Mouse (Mus musculus) liver (tissue): ENCODE measurements around the gene Olfr518.

ENCODE experiments used
- DNase-seq: peaks from one replicate; pipeline ENCODE4 v3.0.0-alpha.2; 2020; ENCODE audit warnings: mixed read lengths

Olfr518 gene

DNA sequence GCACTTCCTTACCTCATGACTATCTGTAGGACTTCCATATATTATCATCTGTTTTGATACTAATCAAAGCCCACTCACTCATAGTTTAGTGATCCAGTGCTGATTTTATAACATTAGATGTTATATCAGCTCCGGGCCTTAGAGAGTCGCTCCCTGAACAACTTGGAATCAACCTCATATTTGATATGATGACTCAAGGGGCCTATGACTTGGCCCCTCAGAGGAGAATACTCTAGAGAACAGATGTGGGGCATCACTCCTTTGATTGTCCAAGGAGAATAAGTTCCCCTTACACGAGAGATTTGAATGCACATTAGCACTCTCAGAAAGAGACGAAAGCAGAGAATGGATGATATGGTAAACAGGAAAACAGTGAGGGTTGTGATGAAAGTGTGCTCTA is at the start of gene Olfr518:
Gene Olfr518, minus strand, starts transcription at position 101 of the 400 bp plus-strand sequence.
- DNase-seq = no peak

DNA sequence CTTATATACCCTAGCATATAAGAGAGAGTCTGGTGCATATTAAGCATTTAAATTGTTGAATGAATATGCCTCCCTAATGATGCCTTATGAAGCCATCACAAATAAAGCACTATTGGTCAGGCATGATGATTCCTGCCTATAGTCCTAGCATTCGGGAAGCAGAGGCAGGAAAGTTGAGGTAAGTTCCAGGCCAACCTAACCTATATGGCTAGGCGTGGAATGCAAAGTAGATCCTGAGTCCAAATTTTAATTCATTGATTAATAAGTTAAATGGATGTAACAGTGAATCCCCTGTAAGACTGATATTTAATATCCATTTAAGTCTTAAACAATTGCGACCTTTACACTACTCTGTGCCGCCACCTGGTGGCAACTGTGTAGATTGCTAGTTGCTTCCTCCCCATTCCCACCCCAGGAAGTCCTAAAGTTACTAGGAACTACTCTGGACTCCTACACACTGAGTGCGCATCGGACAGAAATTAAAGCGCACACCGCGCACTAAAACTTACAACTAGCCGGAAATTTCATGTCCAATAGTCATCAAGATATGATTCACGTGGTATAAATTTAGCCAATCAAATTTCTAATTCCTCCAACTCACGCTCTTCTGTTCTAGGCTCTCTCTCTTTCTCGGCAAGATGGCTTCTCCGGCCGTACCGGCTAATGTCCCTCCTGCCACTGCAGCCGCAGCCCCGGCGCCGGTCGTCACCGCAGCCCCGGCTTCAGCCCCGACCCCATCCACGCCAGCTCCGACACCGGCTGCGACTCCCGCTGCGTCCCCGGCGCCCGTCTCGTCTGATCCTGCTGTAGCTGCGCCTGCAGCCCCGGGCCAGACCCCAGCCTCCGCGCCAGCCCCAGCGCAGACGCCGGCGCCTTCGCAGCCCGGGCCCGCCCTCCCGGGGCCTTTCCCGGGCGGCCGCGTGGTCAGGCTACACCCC is 49.3 kb upstream of the Olfr518 start, which contains the start of gene Eif3f:
Gene Eif3f, plus strand, starts transcription at position 624 of the 938 bp plus-strand sequence.
- DNase-seq = peak; percentile 91

DNA sequence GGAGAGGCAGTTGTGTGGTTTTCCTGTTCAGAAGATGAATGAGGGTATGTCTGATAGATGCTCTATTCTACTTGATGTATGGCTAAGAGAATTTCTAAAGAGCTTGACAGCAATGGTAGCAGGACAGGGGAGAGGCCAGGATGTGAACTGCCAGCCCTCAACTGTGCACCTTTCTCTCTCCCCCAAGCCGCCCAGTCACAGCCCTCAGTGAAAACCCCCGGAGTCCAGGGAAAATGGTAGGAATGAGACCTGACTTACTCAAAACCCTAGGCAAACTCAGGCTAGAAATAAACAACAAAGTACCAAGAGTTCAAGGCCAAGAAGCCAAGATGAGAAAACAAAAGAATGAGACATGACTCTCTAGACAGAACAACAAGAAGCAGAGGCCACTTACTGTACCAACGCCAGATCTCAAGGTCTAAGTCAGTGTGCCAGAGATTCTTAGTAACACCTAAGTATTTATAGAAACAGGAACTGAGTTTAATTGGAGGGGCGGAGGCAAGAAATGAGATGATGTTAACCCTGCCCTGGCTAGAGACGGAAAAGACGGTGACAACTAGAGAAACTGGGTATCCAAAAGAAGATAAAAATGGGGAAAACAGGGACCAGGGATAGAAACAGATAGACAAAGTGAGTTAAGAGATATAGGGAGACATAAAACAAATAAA is 45.1 kb upstream of the Olfr518 start, which contains the start of gene Nlrp10:
Gene Nlrp10, minus strand, starts transcription at position 453 of the 668 bp plus-strand sequence.
- no peak for DNase-seq

DNA sequence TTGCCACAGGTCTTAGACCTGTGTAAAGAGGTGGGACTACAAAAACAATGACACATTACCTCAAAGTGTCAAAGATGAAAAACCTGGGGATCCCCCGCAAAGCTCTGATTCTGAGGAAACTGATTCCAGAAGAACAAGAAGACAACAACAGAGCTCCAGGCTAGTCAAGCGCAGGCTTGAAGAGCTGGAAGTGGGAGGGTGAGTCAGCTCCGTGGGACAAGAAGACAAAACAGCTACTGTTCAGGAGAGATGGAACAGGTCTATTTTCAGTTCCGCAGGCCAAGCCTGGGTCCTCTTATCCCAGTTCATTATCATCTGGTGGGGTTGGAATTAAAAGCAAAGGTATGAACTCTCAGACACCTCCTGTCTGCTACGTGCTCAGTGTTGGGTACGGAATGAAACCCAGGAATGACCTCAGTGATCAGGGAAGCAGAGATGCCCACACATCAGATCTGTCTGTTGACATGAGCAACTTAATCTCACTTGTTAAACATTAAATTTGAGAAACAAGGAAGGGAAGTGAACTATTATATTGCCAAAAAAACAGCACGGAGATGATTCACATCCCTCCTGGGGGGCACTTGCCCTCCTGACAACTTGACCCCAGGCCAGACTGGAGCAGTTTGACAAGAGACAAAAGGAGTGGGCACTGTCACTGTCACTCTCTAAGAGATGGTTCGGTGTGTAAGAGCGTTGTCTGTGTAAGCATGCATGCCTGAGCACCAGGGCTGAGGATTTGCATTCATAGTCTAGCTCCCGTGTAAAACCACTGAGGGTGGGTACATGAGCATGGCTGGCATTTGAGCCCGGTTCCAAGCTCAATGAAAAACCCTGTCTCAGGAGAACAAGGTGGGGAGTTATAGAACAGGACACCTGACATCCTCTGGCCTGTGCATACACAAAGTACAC is 43.7 kb upstream of the Olfr518 start:
- DNase-seq = no peak

GRCm38 (mm10) chr7:108927043-108927442 is 42.2 kb upstream of the Olfr518 start:
- DNase-seq = no peak

DNA sequence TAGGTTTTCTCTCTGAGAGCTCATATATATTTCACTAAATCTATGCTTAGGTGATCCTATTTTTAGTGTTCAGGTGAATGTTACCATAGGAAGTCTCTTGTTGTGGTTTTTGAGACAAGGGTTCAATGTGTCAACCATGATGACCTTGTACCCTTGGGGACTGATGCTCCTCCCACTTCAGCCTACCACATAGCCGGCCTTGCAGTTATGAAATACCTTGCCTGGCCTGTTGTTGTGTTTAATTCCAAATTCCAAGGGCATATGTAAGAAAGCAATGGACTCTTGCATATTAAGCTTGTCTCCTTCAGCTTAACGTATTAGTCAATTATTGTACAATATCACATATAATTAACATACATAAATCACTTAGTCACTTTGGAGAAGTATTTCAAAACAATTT is 19.2 kb upstream of the Olfr518 start:
- DNase-seq = no peak

- DNase-seq = no peak
Measured at GRCm38 (mm10) chr7:108894320-108894719, 9.5 kb upstream of the Olfr518 start, which contains the start of gene Olfr519. Gene Olfr519 (minus strand): TSS chr7:108894420.

GRCm38 (mm10) chr7:108872279-108872678 is 12.5 kb downstream of the Olfr518 start, which contains the start of gene Olfr517:
Gene Olfr517 (minus strand): TSS chr7:108872379.
- no peak for DNase-seq

- no peak for DNase-seq
Measured at GRCm38 (mm10) chr7:108850429-108850828, 34.4 kb downstream of the Olfr518 start, which contains the start of gene Olfr516. Gene Olfr516 (minus strand): TSS chr7:108850529.
